Mouse (Mus musculus) kidney, postnatal 0 days (tissue): ENCODE measurements around the gene Ipcef1. TPM values are rescaled to one million over a fixed set of nuclear protein-coding genes. Genes with fewer than 3 reads are reported as not detected.

ENCODE experiments used
- ATAC-seq: fragments of 200-750 bp; cut with Nextera tagmentation; replicated peaks from 2 replicates; pipeline ENCODE4 v1.8.0; 2017; ENCODE audit warnings: low read depth, moderate number of reproducible peaks, moderate TSS enrichment, moderate library complexity; ENCODE audit not compliant: low FRiP score
- DNase-seq: peaks from one replicate; pipeline ENCODE4 v3.0.0-alpha.2; 2016; ENCODE audit warnings: low spot score
- H3K27ac ChIP-seq: fragments of 300-500 bp; sonication (generic); 2 replicates; pipeline ENCODE4 v1.5.1; 2014; ENCODE audit warnings: mild to moderate bottlenecking
- H3K27me3 ChIP-seq: fragments of 300-500 bp; sonication (generic); 2 replicates; pipeline ENCODE4 v1.6.1; 2014; ENCODE audit warnings: low read length, mixed read lengths; ENCODE audit not compliant: insufficient read depth
- H3K36me3 ChIP-seq: fragments of 300-500 bp; sonication (generic); 2 replicates; pipeline ENCODE4 v1.6.1; 2014; ENCODE audit warnings: low read length, mixed read lengths; ENCODE audit not compliant: insufficient read depth
- H3K4me1 ChIP-seq: fragments of 300-500 bp; sonication (generic); replicated peaks from 2 replicates; pipeline ENCODE4 v1.6.1; 2014; ENCODE audit warnings: antibody characterized with exemption, low read length, mixed read lengths; ENCODE audit not compliant: insufficient read depth
- H3K4me2 ChIP-seq: fragments of 300-500 bp; sonication (generic); 2 replicates; pipeline ENCODE4 v1.6.1; 2014; ENCODE audit warnings: mild to moderate bottlenecking, low read length, moderate library complexity, mixed read lengths
- H3K4me3 ChIP-seq: fragments of 300-500 bp; sonication (generic); replicated peaks from 2 replicates; pipeline ENCODE4 v1.5.1; 2014; ENCODE audit warnings: low read depth, low read length
- H3K9ac ChIP-seq: fragments of 300-500 bp; sonication (generic); 2 replicates; pipeline ENCODE4 v1.6.1; 2014; ENCODE audit warnings: low read depth, low read length
- H3K9me3 ChIP-seq: fragments of 300-500 bp; sonication (generic); replicated peaks from 2 replicates; pipeline ENCODE4 v1.6.1; 2016; ENCODE audit warnings: low read length, inconsistent platforms, mixed read lengths
- CTCF ChIP-seq: IDR thresholded peaks from 2 replicates; pipeline ENCODE4 v1.5.1; 2016; ENCODE audit warnings: antibody characterized with exemption, low read depth, mild to moderate bottlenecking, moderate library complexity
- WGBS: fragments of 180-500 bp; shearing (Covaris S2); extraction: QIAGEN DNeasy Blood & Tissue Kit; methylation state at CpG from one replicate; pipeline ENCODE4 v1.1.7; 2014; 5-methylcytosine and 5-hydroxymethylcytosine counted together
- polyA plus RNA-seq: library from polyadenylated mRNA; unstranded; fragments of >200 nt; fragmentation: Nextera tagmentation; extraction: Ambion mirVana; gene quantifications from 2 replicates; pipeline ENCODE4 v1.2.1, GENCODE M21; 2015

Gene Ipcef1
- polyA plus RNA-seq, 1 experiment from 2014 or later, result 2.6 TPM

DNA sequence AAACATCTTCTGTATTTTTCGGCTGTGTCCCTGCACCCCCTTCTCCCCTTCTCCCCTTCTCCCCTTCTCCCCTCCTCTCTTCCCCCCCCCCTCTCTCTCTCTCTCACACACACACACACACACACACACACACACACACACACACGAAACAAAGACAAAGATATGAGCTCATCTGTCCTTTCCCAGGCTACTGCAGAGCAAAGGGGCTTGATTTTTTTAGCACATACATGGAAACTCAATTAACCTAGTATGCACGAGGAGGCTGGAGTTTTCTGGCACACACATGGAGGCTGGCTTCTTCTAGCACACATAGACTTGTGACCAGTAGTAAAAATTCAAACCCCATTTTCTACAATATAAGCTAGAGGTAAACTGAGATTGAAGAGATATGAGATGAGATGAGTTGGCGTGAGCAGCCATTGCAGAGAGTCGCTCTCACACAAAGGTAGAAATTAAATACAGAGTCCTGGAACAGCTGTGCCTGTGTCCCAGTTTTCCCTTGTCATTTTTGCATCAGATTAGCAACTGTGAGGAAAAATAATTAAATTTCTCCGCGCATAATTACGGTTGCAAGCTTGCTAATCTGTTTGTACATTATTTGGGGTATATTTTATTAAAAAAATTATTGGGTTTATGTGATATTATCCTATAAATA lies 84.6 kb downstream of the Ipcef1 start:
- Histone ChIP-seq H3K9ac (no peak overlapping the region), H3K27ac (no peak overlapping the region), H3K36me3 (no peaks in the 10 kb centered on the region), H3K4me3 (no peak overlapping the region), H3K9me3 (no peaks in the 10 kb centered on the region), H3K27me3 (no peaks in the 10 kb centered on the region), H3K4me2 (no peak overlapping the region), H3K4me1 (no peaks in the 10 kb centered on the region)
- DNase-seq (no peak), ATAC-seq (no peak)
- whole genome bisulfite sequencing, result 89% methylated on average over 8 of the region's 8 CpGs
- no peak for TF ChIP-seq CTCF

DNA sequence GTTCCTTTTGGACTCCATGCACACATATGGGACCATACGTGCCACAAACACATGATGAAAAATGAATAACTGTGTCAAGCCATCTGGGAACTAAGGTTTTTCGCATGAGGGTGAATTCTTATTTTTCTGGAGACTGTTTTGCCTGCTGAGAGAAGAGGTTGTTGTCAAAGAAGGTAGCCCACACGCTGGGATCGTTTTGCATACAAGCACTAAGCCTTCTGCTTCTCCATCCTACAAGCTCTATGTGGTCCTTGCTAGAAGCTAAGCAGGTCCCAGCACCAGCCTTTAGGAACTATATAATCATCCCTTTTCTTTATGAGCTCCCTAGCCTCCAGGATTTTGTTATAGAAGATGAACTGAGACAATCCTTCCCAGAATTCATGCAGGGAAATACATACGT lies 93.5 kb downstream of the Ipcef1 start:
- Histone ChIP-seq H3K27ac (no peak overlapping the region), H3K9me3 (no peaks in the 10 kb centered on the region), H3K9ac (no peak overlapping the region), H3K36me3 (no peaks in the 10 kb centered on the region), H3K27me3 (no peaks in the 10 kb centered on the region), H3K4me3 (no peak overlapping the region), H3K4me2 (no peak overlapping the region), H3K4me1 (no peaks in the 10 kb centered on the region)
- WGBS, result 80% methylated on average over 5 of the region's 5 CpGs
- DNase-seq (no peak), ATAC-seq (no peak)
- no peak for TF ChIP-seq CTCF

- Histone ChIP-seq H3K27ac (no peak overlapping the region), H3K4me3 (no peak overlapping the region), H3K9ac (no peak overlapping the region), H3K27me3 (no peaks in the 10 kb centered on the region), H3K9me3 (no peaks in the 10 kb centered on the region), H3K4me1 (no peaks in the 10 kb centered on the region), H3K4me2 (no peak overlapping the region), H3K36me3 (no peaks in the 10 kb centered on the region)
- DNase-seq, result no peak
- no peak for ATAC-seq
- TF ChIP-seq CTCF, result no peak
- whole genome bisulfite sequencing, result 85% methylated on average over 2 of the region's 2 CpGs
These were observed 95.9 kb downstream of the Ipcef1 start for GRCm38 (mm10) chr10:6956357-6956756.

DNA sequence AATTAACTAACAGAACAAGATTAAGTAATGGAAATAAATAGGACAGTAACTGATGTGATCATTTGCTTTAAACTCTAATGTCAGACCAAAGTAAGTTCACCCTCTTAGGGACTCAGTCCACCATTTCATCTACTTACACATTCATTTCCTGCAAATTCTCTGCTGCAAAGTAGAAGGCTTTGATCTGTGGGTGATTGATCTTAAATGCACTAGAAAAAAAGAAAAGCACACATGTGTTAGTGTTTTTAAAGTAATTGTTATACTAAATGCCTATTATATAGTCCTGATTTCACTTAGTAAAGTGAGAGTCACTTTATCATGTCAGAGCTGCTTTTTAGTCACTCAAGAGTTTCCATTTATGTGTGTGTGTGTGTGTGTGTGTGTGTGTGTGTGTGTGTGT lies 97.7 kb downstream of the Ipcef1 start:
- no peaks in the 10 kb centered on the region for H3K27me3 ChIP-seq
- no peak overlapping the region for H3K9ac ChIP-seq
- H3K9me3 ChIP-seq, result no peaks in the 10 kb centered on the region
- H3K4me2 ChIP-seq, result no peak overlapping the region
- no peaks in the 10 kb centered on the region for H3K36me3 ChIP-seq
- no peak overlapping the region for H3K4me3 ChIP-seq
- ATAC-seq (no peak), DNase-seq (no peak)
- no peak for TF ChIP-seq CTCF
- H3K27ac ChIP-seq, result no peak overlapping the region
- H3K4me1 ChIP-seq, result no peaks in the 10 kb centered on the region

GRCm38 (mm10) chr10:6953115-6953514 lies 99.2 kb downstream of the Ipcef1 start:
- Histone ChIP-seq H3K36me3 (no peaks in the 10 kb centered on the region), H3K27me3 (no peaks in the 10 kb centered on the region), H3K9me3 (no peaks in the 10 kb centered on the region), H3K4me3 (no peak overlapping the region), H3K9ac (no peak overlapping the region), H3K4me2 (no peak overlapping the region), H3K4me1 (no peaks in the 10 kb centered on the region), H3K27ac (no peak overlapping the region)
- DNase-seq, result no peak
- no peak for ATAC-seq
- WGBS, result 74% methylated on average over 1 of the region's 1 CpGs
- TF ChIP-seq CTCF, result no peak

- no peak for DNase-seq
- Histone ChIP-seq H3K36me3 (no peaks in the 10 kb centered on the region), H3K4me3 (no peak overlapping the region), H3K9ac (no peak overlapping the region), H3K4me1 (no peaks in the 10 kb centered on the region), H3K4me2 (no peak overlapping the region), H3K27ac (no peak overlapping the region), H3K27me3 (no peaks in the 10 kb centered on the region), H3K9me3 (no peaks in the 10 kb centered on the region)
- TF ChIP-seq CTCF, result no peak
- WGBS, result 91% methylated on average over 4 of the region's 4 CpGs
- ATAC-seq, result no peak
These were observed 115.4 kb downstream of the Ipcef1 start for GRCm38 (mm10) chr10:6936671-6937425.
